Mouse (Mus musculus) spleen, adult 12 weeks (tissue): ENCODE measurements around the gene Fgfr1op2.

Experiments used
- DNase-seq: peaks from one replicate; pipeline ENCODE4 v3.0.0; 2022; ENCODE audit warnings: low spot score

Fgfr1op2 gene

GRCm38 (mm10) chr6:146642276-146643183 is 65.5 kb downstream of the Fgfr1op2 start, which contains the start of the genes Med21 and Tm7sf3:
Med21 (plus strand) TSS chr6:146642547.
Tm7sf3 (minus strand) TSS chr6:146642824.
- DNase-seq, result peak; percentile 95

DNA sequence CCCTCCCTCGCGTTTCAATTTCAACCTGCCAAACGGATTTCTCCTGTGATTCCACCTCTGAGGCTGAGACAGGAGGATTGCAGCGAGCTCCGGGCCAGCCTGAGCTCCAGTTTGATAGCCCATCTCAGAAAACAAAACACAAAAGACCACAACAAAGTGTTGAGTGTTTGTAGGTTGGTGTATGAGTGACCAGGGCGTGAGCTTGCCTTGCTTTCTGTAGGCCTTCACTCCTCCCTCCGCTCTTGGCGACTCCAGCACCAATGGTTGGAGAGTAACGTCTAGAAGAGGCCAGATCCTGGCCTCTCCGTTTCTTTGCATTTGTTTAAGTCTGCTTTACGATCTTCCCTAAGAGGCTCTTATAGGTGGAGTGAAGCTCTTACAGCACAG is 66.2 kb downstream of the Fgfr1op2 start:
- no peak for DNase-seq
